Mouse (Mus musculus): Measurements from ENCODE around the gene Ghr. TPM values are rescaled to one million over a fixed set of nuclear protein-coding genes. Genes with fewer than 3 reads are reported as not detected.

The Ghr gene
- total RNA-seq, 2 experiments from 2014 or later: 74.9 to 77.6 TPM

- DNase-seq: no peak
- intact Hi-C loops (cut with DNase I; ENCODE audit: low total_unique reads): no loop called here
These were observed 174.8 kb downstream of the Ghr start for GRCm38 (mm10) chr15:3408478-3408877.

GRCm38 (mm10) chr15:3399196-3399595 is 184.1 kb downstream of the Ghr start:
- intact Hi-C loops (cut with DNase I; ENCODE audit: low total_unique reads): no loop called here
- DNase-seq: no peak

- no peak for DNase-seq
- intact Hi-C loops (cut with DNase I; ENCODE audit: low total_unique reads): no loop called here
These were observed 185.8 kb downstream of the Ghr start for GRCm38 (mm10) chr15:3397369-3398100.

- intact Hi-C loops (cut with DNase I; ENCODE audit: low total_unique reads): no loop called here
- no peak for DNase-seq
These were observed 187.1 kb downstream of the Ghr start for GRCm38 (mm10) chr15:3396149-3396548.

GRCm38 (mm10) chr15:3395700-3396099 is 187.6 kb downstream of the Ghr start:
- intact Hi-C loops (cut with DNase I; ENCODE audit: low total_unique reads): no loop called here

GRCm38 (mm10) chr15:3390722-3391121 is 192.6 kb downstream of the Ghr start:
- intact Hi-C loops (cut with DNase I; ENCODE audit: low total_unique reads): no loop called here
- no peak for DNase-seq

More at GRCm38 (mm10) chr15:3395700-3396099, 187.6 kb downstream of the Ghr start:
- no peak for DNase-seq

GRCm38 (mm10) chr15:3389011-3389410 is 194.3 kb downstream of the Ghr start:
- intact Hi-C loops (cut with DNase I; ENCODE audit: low total_unique reads): no loop called here

GRCm38 (mm10) chr15:3388485-3388884 is 194.8 kb downstream of the Ghr start:
- DNase-seq: no peak
- intact Hi-C loops (cut with DNase I; ENCODE audit: low total_unique reads): no loop called here

More at GRCm38 (mm10) chr15:3389011-3389410, 194.3 kb downstream of the Ghr start:
- no peak for DNase-seq

GRCm38 (mm10) chr15:3383788-3384187 is 199.5 kb downstream of the Ghr start:
- DNase-seq: no peak
- intact Hi-C loops (cut with DNase I; ENCODE audit: low total_unique reads): no loop called here

- DNase-seq: no peak
- intact Hi-C loops (cut with DNase I; ENCODE audit: low total_unique reads): no loop called here
These were observed 201.9 kb downstream of the Ghr start for GRCm38 (mm10) chr15:3381413-3381812.

GRCm38 (mm10) chr15:3368261-3368832 is 214.9 kb downstream of the Ghr start:
- intact Hi-C loops (cut with DNase I; ENCODE audit: low total_unique reads): no loop called here
- DNase-seq: no peak

- intact Hi-C loops (cut with DNase I; ENCODE audit: low total_unique reads): loop anchor here (10.0 kb wide), 1 partner anchor 229 kb away; the partner anchor contains the start of gene Ghr
- no peak for DNase-seq
These were observed 227.1 kb downstream of the Ghr start for GRCm38 (mm10) chr15:3356073-3356766.

- intact Hi-C loops (cut with DNase I; ENCODE audit: low total_unique reads): loop anchor here (10.0 kb wide), 1 partner anchor 231 kb away; the partner anchor contains the start of gene Ghr
- DNase-seq: no peak
These were observed 229.6 kb downstream of the Ghr start for GRCm38 (mm10) chr15:3353696-3354095.

- intact Hi-C loops (cut with DNase I; ENCODE audit: low total_unique reads): loop anchor here (10.0 kb wide), 1 partner anchor 235 kb away; the partner anchor contains the start of gene Ghr
These were observed 233.8 kb downstream of the Ghr start for GRCm38 (mm10) chr15:3349306-3350064.

GRCm38 (mm10) chr15:3346682-3347081 is 236.6 kb downstream of the Ghr start:
- DNase-seq: no peak
- intact Hi-C loops (cut with DNase I; ENCODE audit: low total_unique reads): no loop called here

More at GRCm38 (mm10) chr15:3349306-3350064, 233.8 kb downstream of the Ghr start:
- DNase-seq: no peak

- DNase-seq: no peak
- intact Hi-C loops (cut with DNase I; ENCODE audit: low total_unique reads): no loop called here
These were observed 238.7 kb downstream of the Ghr start for GRCm38 (mm10) chr15:3344555-3344954.

GRCm38 (mm10) chr15:3341806-3342582 is 241.3 kb downstream of the Ghr start:
- peak; percentile 49 for DNase-seq
- intact Hi-C loops (cut with DNase I; ENCODE audit: low total_unique reads): no loop called here

GRCm38 (mm10) chr15:3339847-3340246 is 243.4 kb downstream of the Ghr start:
- no peak for DNase-seq
- intact Hi-C loops (cut with DNase I; ENCODE audit: low total_unique reads): no loop called here

GRCm38 (mm10) chr15:3332517-3332916 is 250.8 kb downstream of the Ghr start:
- intact Hi-C loops (cut with DNase I; ENCODE audit: low total_unique reads): no loop called here
- no peak for DNase-seq
